Mouse (Mus musculus) small intestine, adult 2 months (tissue): ENCODE results near the gene Lrrc8c.

Source experiments
- CTCF ChIP-seq: fragments of 200-500 bp; IDR thresholded peaks from 2 replicates; pipeline ENCODE4 v1.5.1; 2012; ENCODE audit warnings: low read depth, mild to moderate bottlenecking, control low read depth, inconsistent platforms, low read length, moderate library complexity, mixed read lengths; ENCODE audit not compliant: insufficient replicate concordance, insufficient read length; ENCODE audit errors: extremely low read depth
- POLR2A ChIP-seq: fragments of 200-500 bp; IDR thresholded peaks from 2 replicates; pipeline ENCODE4 v1.6.1; 2012; ENCODE audit warnings: low read depth, mild to moderate bottlenecking, control low read depth, inconsistent platforms, low read length, moderate library complexity

GRCm38 (mm10) chr5:105477527-105477926, 41.7 kb upstream of the Lrrc8c start:
- TF ChIP-seq CTCF (no peak), POLR2A (no peak)
